Mouse (Mus musculus): ENCODE data around the gene Insrr. TPM values are rescaled to one million over a fixed set of nuclear protein-coding genes. Genes with fewer than 3 reads are reported as not detected.

Gene Insrr
- polyA plus RNA-seq, 1 experiment from 2014 or later: 0.97 TPM

GRCm38 (mm10) chr3:87768431-87768830 lies 28.3 kb upstream of the Insrr start:
- DNase-seq: no peak
- Histone ChIP-seq H3K27ac (replicated peaks; ENCODE audit: low read depth, low read length) (no peak overlapping the region), H3K4me2 (ENCODE audit: low read length) (peak overlapping the region; percentile 46), H3K27me3 (ENCODE audit: control insufficient read depth, insufficient read depth, low read length) (peaks cover 17% of the 10 kb centered on the region), H3K9me3 (ENCODE audit: control insufficient read depth, low read length) (no peaks in the 10 kb centered on the region), H3K36me3 (ENCODE audit: control insufficient read depth, insufficient read depth, low read length) (no peaks in the 10 kb centered on the region), H3K4me1 (ENCODE audit: control insufficient read depth, insufficient read depth, low read length) (no peaks in the 10 kb centered on the region), H3K9ac (replicated peaks; ENCODE audit: low read length) (0 out of 2 replicates have a peak overlapping the region, but pooled peaks have one; percentile 16), H3K4me3 (replicated peaks; ENCODE audit: low read depth, low read length) (peak overlapping the region; percentile 25)
- ATAC-seq (ENCODE audit: low FRiP score, low TSS enrichment): no peak
- WGBS: 58% methylated on average over 6 of the region's 6 CpGs

GRCm38 (mm10) chr3:87768844-87769243 lies 27.9 kb upstream of the Insrr start:
- DNase-seq (peak; percentile 70), ATAC-seq (ENCODE audit: low FRiP score, low TSS enrichment) (no peak)
- Histone ChIP-seq H3K27me3 (ENCODE audit: control insufficient read depth, insufficient read depth, low read length) (peaks cover 17% of the 10 kb centered on the region), H3K4me3 (replicated peaks; ENCODE audit: low read depth, low read length) (peak overlapping the region; percentile 25), H3K4me2 (ENCODE audit: low read length) (peak overlapping the region; percentile 46), H3K27ac (replicated peaks; ENCODE audit: low read depth, low read length) (no peak overlapping the region), H3K9me3 (ENCODE audit: control insufficient read depth, low read length) (no peaks in the 10 kb centered on the region), H3K9ac (replicated peaks; ENCODE audit: low read length) (0 out of 2 replicates have a peak overlapping the region, but pooled peaks have one; percentile 16), H3K4me1 (ENCODE audit: control insufficient read depth, insufficient read depth, low read length) (no peaks in the 10 kb centered on the region), H3K36me3 (ENCODE audit: control insufficient read depth, insufficient read depth, low read length) (no peaks in the 10 kb centered on the region)
- WGBS: 3% methylated on average over 37 of the region's 37 CpGs

- 82% methylated on average over 8 of the region's 8 CpGs for WGBS
- Histone ChIP-seq H3K27ac (replicated peaks; ENCODE audit: low read depth, low read length) (no peak overlapping the region), H3K27me3 (ENCODE audit: control insufficient read depth, insufficient read depth, low read length) (peaks cover 17% of the 10 kb centered on the region), H3K4me1 (ENCODE audit: control insufficient read depth, insufficient read depth, low read length) (no peaks in the 10 kb centered on the region), H3K36me3 (ENCODE audit: control insufficient read depth, insufficient read depth, low read length) (no peaks in the 10 kb centered on the region), H3K4me3 (replicated peaks; ENCODE audit: low read depth, low read length) (no peak overlapping the region), H3K4me2 (ENCODE audit: low read length) (no peak overlapping the region), H3K9me3 (ENCODE audit: control insufficient read depth, low read length) (no peaks in the 10 kb centered on the region), H3K9ac (replicated peaks; ENCODE audit: low read length) (no peak overlapping the region)
- ATAC-seq (ENCODE audit: low FRiP score, low TSS enrichment) (no peak), DNase-seq (no peak)
Observed at GRCm38 (mm10) chr3:87769506-87769905, 27.2 kb upstream of the Insrr start.

GRCm38 (mm10) chr3:87770280-87770679 lies 26.5 kb upstream of the Insrr start:
- Histone ChIP-seq H3K4me1 (ENCODE audit: control insufficient read depth, insufficient read depth, low read length) (no peaks in the 10 kb centered on the region), H3K4me2 (ENCODE audit: low read length) (no peak overlapping the region), H3K36me3 (ENCODE audit: control insufficient read depth, insufficient read depth, low read length) (no peaks in the 10 kb centered on the region), H3K4me3 (replicated peaks; ENCODE audit: low read depth, low read length) (no peak overlapping the region), H3K27me3 (ENCODE audit: control insufficient read depth, insufficient read depth, low read length) (peaks cover 17% of the 10 kb centered on the region), H3K9me3 (ENCODE audit: control insufficient read depth, low read length) (no peaks in the 10 kb centered on the region), H3K27ac (replicated peaks; ENCODE audit: low read depth, low read length) (no peak overlapping the region), H3K9ac (replicated peaks; ENCODE audit: low read length) (no peak overlapping the region)
- 2% methylated on average over 4 of the region's 4 CpGs for WGBS
- ATAC-seq (ENCODE audit: low FRiP score, low TSS enrichment) (no peak), DNase-seq (peak; percentile 89)

- Histone ChIP-seq H3K4me2 (ENCODE audit: low read length) (no peak overlapping the region), H3K9ac (replicated peaks; ENCODE audit: low read length) (no peak overlapping the region), H3K9me3 (ENCODE audit: control insufficient read depth, low read length) (no peaks in the 10 kb centered on the region), H3K4me3 (replicated peaks; ENCODE audit: low read depth, low read length) (no peak overlapping the region), H3K36me3 (ENCODE audit: control insufficient read depth, insufficient read depth, low read length) (no peaks in the 10 kb centered on the region), H3K27me3 (ENCODE audit: control insufficient read depth, insufficient read depth, low read length) (peaks cover 17% of the 10 kb centered on the region), H3K27ac (replicated peaks; ENCODE audit: low read depth, low read length) (no peak overlapping the region), H3K4me1 (ENCODE audit: control insufficient read depth, insufficient read depth, low read length) (no peaks in the 10 kb centered on the region)
- WGBS: 48% methylated on average over 6 of the region's 6 CpGs
- DNase-seq: no peak
- no peak for ATAC-seq (ENCODE audit: low FRiP score, low TSS enrichment)
Observed at GRCm38 (mm10) chr3:87771088-87771487, 25.7 kb upstream of the Insrr start.

- Histone ChIP-seq H3K27me3 (ENCODE audit: control insufficient read depth, insufficient read depth, low read length) (no peaks in the 10 kb centered on the region), H3K9me3 (ENCODE audit: control insufficient read depth, low read length) (no peaks in the 10 kb centered on the region), H3K4me1 (ENCODE audit: control insufficient read depth, insufficient read depth, low read length) (peaks cover 6% of the 10 kb centered on the region; the same call in 1 of the 2 replicates), H3K36me3 (ENCODE audit: control insufficient read depth, insufficient read depth, low read length) (no peaks in the 10 kb centered on the region), H3K4me2 (ENCODE audit: low read length) (peak overlapping the region; percentile 28), H3K27ac (replicated peaks; ENCODE audit: low read depth, low read length) (0 out of 2 replicates have a peak overlapping the region, but pooled peaks have one; percentile 20), H3K4me3 (replicated peaks; ENCODE audit: low read depth, low read length) (no peak overlapping the region), H3K9ac (replicated peaks; ENCODE audit: low read length) (no peak overlapping the region)
- ATAC-seq (ENCODE audit: low FRiP score, low TSS enrichment): no peak
- WGBS: 50% methylated on average over 23 of the region's 23 CpGs
- no peak for DNase-seq
Observed at GRCm38 (mm10) chr3:87778283-87778682, 18.5 kb upstream of the Insrr start.

- peak; percentile 56 for DNase-seq
- Histone ChIP-seq H3K9ac (replicated peaks; ENCODE audit: low read length) (no peak overlapping the region), H3K27ac (replicated peaks; ENCODE audit: low read depth, low read length) (no peak overlapping the region)
Observed at GRCm38 (mm10) chr3:87779086-87779485, 17.7 kb upstream of the Insrr start.

GRCm38 (mm10) chr3:87783282-87784023 lies 13.3 kb upstream of the Insrr start:
- H3K36me3 ChIP-seq (ENCODE audit: control insufficient read depth, insufficient read depth, low read length): no peaks in the 10 kb centered on the region
- WGBS: 84% methylated on average over 25 of the region's 25 CpGs
- no peaks in the 10 kb centered on the region for H3K27me3 ChIP-seq (ENCODE audit: control insufficient read depth, insufficient read depth, low read length)
- H3K9ac ChIP-seq (replicated peaks; ENCODE audit: low read length): no peak overlapping the region
- no peak for DNase-seq
- no peak overlapping the region for H3K27ac ChIP-seq (replicated peaks; ENCODE audit: low read depth, low read length)
- peaks cover 6% of the 10 kb centered on the region; the same call in 1 of the 2 replicates for H3K4me1 ChIP-seq (ENCODE audit: control insufficient read depth, insufficient read depth, low read length)
- H3K9me3 ChIP-seq (ENCODE audit: control insufficient read depth, low read length): no peaks in the 10 kb centered on the region
- no peak overlapping the region for H3K4me2 ChIP-seq (ENCODE audit: low read length)
- ATAC-seq (ENCODE audit: low FRiP score, low TSS enrichment): no peak
- H3K4me3 ChIP-seq (replicated peaks; ENCODE audit: low read depth, low read length): no peak overlapping the region

More at GRCm38 (mm10) chr3:87779086-87779485, 17.7 kb upstream of the Insrr start:
- no peaks in the 10 kb centered on the region for H3K9me3 ChIP-seq (ENCODE audit: control insufficient read depth, low read length)
- ATAC-seq (ENCODE audit: low FRiP score, low TSS enrichment): peak; percentile 13; the same call in 1 of the 2 replicates
- no peaks in the 10 kb centered on the region for H3K36me3 ChIP-seq (ENCODE audit: control insufficient read depth, insufficient read depth, low read length)
- H3K4me2 ChIP-seq (ENCODE audit: low read length): no peak overlapping the region
- 25% methylated on average over 2 of the region's 2 CpGs for WGBS
- H3K4me3 ChIP-seq (replicated peaks; ENCODE audit: low read depth, low read length): no peak overlapping the region
- H3K4me1 ChIP-seq (ENCODE audit: control insufficient read depth, insufficient read depth, low read length): peaks cover 6% of the 10 kb centered on the region; the same call in 1 of the 2 replicates
- no peaks in the 10 kb centered on the region for H3K27me3 ChIP-seq (ENCODE audit: control insufficient read depth, insufficient read depth, low read length)

GRCm38 (mm10) chr3:87785156-87785555 lies 11.6 kb upstream of the Insrr start:
- H3K4me1 ChIP-seq (ENCODE audit: control insufficient read depth, insufficient read depth, low read length): 0 out of 2 replicates have a peak, but pooled peaks cover 3% of the 10 kb centered on the region
- no peaks in the 10 kb centered on the region for H3K27me3 ChIP-seq (ENCODE audit: control insufficient read depth, insufficient read depth, low read length)
- H3K9me3 ChIP-seq (ENCODE audit: control insufficient read depth, low read length): no peaks in the 10 kb centered on the region
- no peak overlapping the region for H3K4me3 ChIP-seq (replicated peaks; ENCODE audit: low read depth, low read length)
- no peaks in the 10 kb centered on the region for H3K36me3 ChIP-seq (ENCODE audit: control insufficient read depth, insufficient read depth, low read length)
- ATAC-seq (ENCODE audit: low FRiP score, low TSS enrichment) (no peak), DNase-seq (no peak)
- H3K4me2 ChIP-seq (ENCODE audit: low read length): no peak overlapping the region
- H3K27ac ChIP-seq (replicated peaks; ENCODE audit: low read depth, low read length): no peak overlapping the region
- 82% methylated on average over 5 of the region's 5 CpGs for WGBS
- no peak overlapping the region for H3K9ac ChIP-seq (replicated peaks; ENCODE audit: low read length)
